Mouse (Mus musculus) forebrain, embryonic 11.5 days (tissue): ENCODE measurements around the gene Fitm2. TPM values are rescaled to one million over a fixed set of nuclear protein-coding genes. Genes with fewer than 3 reads are reported as not detected.

ENCODE experiments used
- ATAC-seq: fragments of 200-750 bp; cut with Nextera tagmentation; replicated peaks from 2 replicates; pipeline ENCODE4 v1.8.0; 2017; ENCODE audit warnings: moderate TSS enrichment; ENCODE audit not compliant: low FRiP score
- DNase-seq: peaks from one replicate; pipeline ENCODE4 v3.0.0-alpha.2; 2017; ENCODE audit warnings: low spot score
- H3K27ac ChIP-seq: fragments of 300-500 bp; sonication (generic); 2 replicates; pipeline ENCODE4 v1.5.1; 2014; ENCODE audit warnings: low read depth, low read length
- H3K27me3 ChIP-seq: fragments of 300-500 bp; sonication (generic); 2 replicates; pipeline ENCODE4 v1.6.1; 2014; ENCODE audit warnings: mild to moderate bottlenecking, low read length, mixed read lengths; ENCODE audit not compliant: control insufficient read depth, insufficient read depth
- H3K36me3 ChIP-seq: fragments of 300-500 bp; sonication (generic); 2 replicates; pipeline ENCODE4 v1.6.1; 2014; ENCODE audit warnings: mild to moderate bottlenecking, low read length, moderate library complexity, mixed read lengths; ENCODE audit not compliant: control insufficient read depth, insufficient read depth
- H3K4me1 ChIP-seq: fragments of 300-500 bp; sonication (generic); replicated peaks from 2 replicates; pipeline ENCODE4 v1.6.1; 2014; ENCODE audit warnings: low read length, mixed read lengths; ENCODE audit not compliant: control insufficient read depth, insufficient read depth
- H3K4me2 ChIP-seq: fragments of 300-500 bp; sonication (generic); 2 replicates; pipeline ENCODE4 v1.6.1; 2014; ENCODE audit warnings: low read depth, mild to moderate bottlenecking, low read length, moderate library complexity, mixed read lengths; ENCODE audit not compliant: severe bottlenecking
- H3K4me3 ChIP-seq: fragments of 300-500 bp; sonication (generic); 2 replicates; pipeline ENCODE4 v1.5.1; 2014; ENCODE audit warnings: low read depth, low read length
- H3K9ac ChIP-seq: fragments of 300-500 bp; sonication (generic); 2 replicates; pipeline ENCODE4 v1.6.1; 2014; ENCODE audit warnings: low read length
- H3K9me3 ChIP-seq: fragments of 300-500 bp; sonication (generic); 2 replicates; pipeline ENCODE4 v1.6.1; 2016; ENCODE audit warnings: low read length, mixed read lengths; ENCODE audit not compliant: control insufficient read depth
- WGBS: fragments of 180-500 bp; shearing (Covaris S2); extraction: QIAGEN DNeasy Blood & Tissue Kit; methylation state at CpG from one replicate; pipeline ENCODE4 v1.1.7; 2014; 5-methylcytosine and 5-hydroxymethylcytosine counted together
- polyA plus RNA-seq: library from polyadenylated mRNA; unstranded; fragments of >200 nt; fragmentation: Nextera tagmentation; extraction: Ambion mirVana; gene quantifications from 2 replicates; pipeline ENCODE4 v1.2.1, GENCODE M21; 2014

Fitm2 gene
- polyA plus RNA-seq, 1 experiment from 2014 or later, result 12.5 TPM

- DNase-seq (no peak), ATAC-seq (no peak)
- no peaks in the 10 kb centered on the region for H3K4me1 ChIP-seq
- 87% methylated on average over 8 of the region's 8 CpGs for WGBS
- no peak overlapping the region for H3K4me2 ChIP-seq
- H3K9ac ChIP-seq, result no peak overlapping the region
- H3K4me3 ChIP-seq, result no peak overlapping the region
- H3K27me3 ChIP-seq, result peaks cover 2% of the 10 kb centered on the region
- H3K36me3 ChIP-seq, result no peaks in the 10 kb centered on the region
- H3K27ac ChIP-seq, result no peak overlapping the region
- no peaks in the 10 kb centered on the region for H3K9me3 ChIP-seq
These were observed 11.8 kb downstream of the Fitm2 start for GRCm38 (mm10) chr2:163460622-163461021.

GRCm38 (mm10) chr2:163459380-163459779 is 13.0 kb downstream of the Fitm2 start:
- WGBS, result 48% methylated on average over 10 of the region's 10 CpGs
- Histone ChIP-seq H3K36me3 (no peaks in the 10 kb centered on the region), H3K27ac (no peak overlapping the region), H3K4me2 (no peak overlapping the region), H3K4me3 (no peak overlapping the region), H3K9me3 (no peaks in the 10 kb centered on the region), H3K9ac (no peak overlapping the region), H3K27me3 (peaks cover 2% of the 10 kb centered on the region), H3K4me1 (no peaks in the 10 kb centered on the region)
- DNase-seq (no peak), ATAC-seq (no peak)

GRCm38 (mm10) chr2:163458539-163459265 is 13.7 kb downstream of the Fitm2 start:
- Histone ChIP-seq H3K9ac (no peak overlapping the region), H3K36me3 (no peaks in the 10 kb centered on the region), H3K9me3 (no peaks in the 10 kb centered on the region), H3K4me1 (no peaks in the 10 kb centered on the region), H3K27me3 (peaks cover 2% of the 10 kb centered on the region), H3K27ac (no peak overlapping the region), H3K4me2 (no peak overlapping the region), H3K4me3 (no peak overlapping the region)
- no peak for ATAC-seq
- no peak for DNase-seq
- WGBS, result 55% methylated on average over 27 of the region's 27 CpGs

GRCm38 (mm10) chr2:163453378-163453777 is 19.1 kb downstream of the Fitm2 start:
- no peaks in the 10 kb centered on the region for H3K4me1 ChIP-seq
- no peak for DNase-seq

GRCm38 (mm10) chr2:163452738-163453137 is 19.7 kb downstream of the Fitm2 start:
- H3K9ac ChIP-seq, result no peak overlapping the region
- no peaks in the 10 kb centered on the region for H3K27me3 ChIP-seq
- H3K4me1 ChIP-seq, result no peaks in the 10 kb centered on the region
- H3K27ac ChIP-seq, result no peak overlapping the region
- 88% methylated on average over 6 of the region's 6 CpGs for WGBS
- no peaks in the 10 kb centered on the region for H3K36me3 ChIP-seq
- H3K4me3 ChIP-seq, result no peak overlapping the region
- no peaks in the 10 kb centered on the region for H3K9me3 ChIP-seq
- DNase-seq, result no peak
- no peak overlapping the region for H3K4me2 ChIP-seq
- ATAC-seq, result no peak

More at GRCm38 (mm10) chr2:163453378-163453777, 19.1 kb downstream of the Fitm2 start:
- no peak overlapping the region for H3K4me2 ChIP-seq
- H3K9me3 ChIP-seq, result no peaks in the 10 kb centered on the region
- no peak for ATAC-seq
- peaks cover under 1% of the 10 kb centered on the region for H3K27me3 ChIP-seq
- H3K4me3 ChIP-seq, result no peak overlapping the region
- WGBS, result 93% methylated on average over 13 of the region's 13 CpGs
- no peak overlapping the region for H3K9ac ChIP-seq
- no peak overlapping the region for H3K27ac ChIP-seq
- H3K36me3 ChIP-seq, result no peaks in the 10 kb centered on the region

GRCm38 (mm10) chr2:163450668-163451295 is 21.6 kb downstream of the Fitm2 start:
- 83% methylated on average over 6 of the region's 6 CpGs for WGBS
- H3K27ac ChIP-seq, result no peak overlapping the region
- no peak for ATAC-seq

GRCm38 (mm10) chr2:163449276-163449675 is 23.2 kb downstream of the Fitm2 start:
- Histone ChIP-seq H3K9ac (no peak overlapping the region), H3K27ac (no peak overlapping the region), H3K27me3 (no peaks in the 10 kb centered on the region), H3K4me2 (no peak overlapping the region), H3K4me1 (no peaks in the 10 kb centered on the region), H3K9me3 (no peaks in the 10 kb centered on the region), H3K4me3 (no peak overlapping the region), H3K36me3 (no peaks in the 10 kb centered on the region)
- no peak for DNase-seq
- WGBS, result 74% methylated on average over 3 of the region's 3 CpGs
- ATAC-seq, result no peak

More at GRCm38 (mm10) chr2:163450668-163451295, 21.6 kb downstream of the Fitm2 start:
- Histone ChIP-seq H3K9me3 (no peaks in the 10 kb centered on the region), H3K36me3 (no peaks in the 10 kb centered on the region), H3K4me3 (no peak overlapping the region), H3K4me1 (no peaks in the 10 kb centered on the region), H3K4me2 (no peak overlapping the region), H3K9ac (no peak overlapping the region), H3K27me3 (no peaks in the 10 kb centered on the region)
- DNase-seq, result no peak

GRCm38 (mm10) chr2:163447375-163447774 is 25.1 kb downstream of the Fitm2 start:
- no peak overlapping the region for H3K4me3 ChIP-seq
- H3K27me3 ChIP-seq, result no peaks in the 10 kb centered on the region
- H3K27ac ChIP-seq, result no peak overlapping the region
- H3K4me2 ChIP-seq, result no peak overlapping the region
- no peaks in the 10 kb centered on the region for H3K36me3 ChIP-seq
- no peaks in the 10 kb centered on the region for H3K4me1 ChIP-seq
- WGBS, result 79% methylated on average over 12 of the region's 12 CpGs
- no peak for ATAC-seq
- no peak overlapping the region for H3K9ac ChIP-seq
- no peak for DNase-seq
- no peaks in the 10 kb centered on the region for H3K9me3 ChIP-seq

- Histone ChIP-seq H3K36me3 (no peaks in the 10 kb centered on the region), H3K27ac (no peak overlapping the region), H3K9ac (no peak overlapping the region; the same call in 1 of the 2 replicates), H3K27me3 (no peaks in the 10 kb centered on the region), H3K9me3 (no peaks in the 10 kb centered on the region), H3K4me2 (no peak overlapping the region), H3K4me3 (no peak overlapping the region), H3K4me1 (no peaks in the 10 kb centered on the region)
- ATAC-seq, result no peak
- 77% methylated on average over 7 of the region's 7 CpGs for WGBS
- DNase-seq, result no peak
These were observed 28.4 kb downstream of the Fitm2 start for GRCm38 (mm10) chr2:163444017-163444416.
